26 mouse cellular contexts compared by ENCODE assay signal in genomic region chr2:130211581-130211980, GRCm38 (mm10). TPM values are rescaled to one million over a fixed set of nuclear protein-coding genes. Genes with fewer than 3 reads are reported as not detected.
DNase-seq lines count a peak whose midpoint lies in the region; ATAC-seq and TF ChIP-seq lines count a peak whose summit lies in the region.
"Had no signal": no experiment of that assay in that cellular context is flagged by ENCODE, and none has a peak within 500 bp of the region (broad histone marks: within the 10 kb centered on the region; RNA-seq: fewer than 3 reads in every experiment).

No protein-coding gene starts in this region.

- H3K9me3 ChIP-seq in forebrain, embryonic 14.5 days (replicated peaks; ENCODE audit: control insufficient read depth, low read length), result no peaks in the 10 kb centered on the region
- H3K9me3 ChIP-seq: embryonic facial prominence, embryonic 15.5 days; forebrain, embryonic 10.5 days; forebrain, embryonic 15.5 days; hindbrain, embryonic 12.5 days had no signal

- H3K27me3 ChIP-seq in forebrain, embryonic 14.5 days (replicated peaks; ENCODE audit: control insufficient read depth, insufficient read depth, low read length), result no peaks in the 10 kb centered on the region
- H3K27me3 ChIP-seq: embryonic facial prominence, embryonic 15.5 days; forebrain, embryonic 15.5 days; hindbrain, embryonic 12.5 days had no signal

- no peaks in the 10 kb centered on the region for H3K4me1 ChIP-seq in forebrain, embryonic 14.5 days (ENCODE audit: control insufficient read depth, insufficient read depth, low read length)
- H3K4me1 ChIP-seq: embryonic facial prominence, embryonic 15.5 days; forebrain, embryonic 15.5 days; hindbrain, embryonic 12.5 days had no signal

- no peak overlapping the region for H3K4me3 ChIP-seq in layer of hippocampus, adult 2 months
- no peak overlapping the region for H3K4me3 ChIP-seq in forebrain, embryonic 14.5 days (ENCODE audit: low read depth, low read length)
- H3K4me3 ChIP-seq: embryonic facial prominence, embryonic 15.5 days; erythroblast, embryonic 14.5 days; forebrain, embryonic 10.5 days; forebrain, embryonic 15.5 days; hindbrain, embryonic 12.5 days had no signal

- H3K27ac ChIP-seq in layer of hippocampus, adult 2 months, result no peak overlapping the region
- no peak overlapping the region for H3K27ac ChIP-seq in forebrain, embryonic 14.5 days (ENCODE audit: low read depth, low read length)
- H3K27ac ChIP-seq: embryonic facial prominence, embryonic 15.5 days; forebrain, embryonic 10.5 days; forebrain, embryonic 15.5 days; hindbrain, embryonic 12.5 days had no signal

- no peak overlapping the region for H3K4me2 ChIP-seq in forebrain, embryonic 14.5 days (ENCODE audit: low read length)
- H3K4me2 ChIP-seq: embryonic facial prominence, embryonic 15.5 days; forebrain, embryonic 15.5 days; hindbrain, embryonic 12.5 days had no signal

- H3K9ac ChIP-seq in forebrain, embryonic 14.5 days (ENCODE audit: low read length), result no peak overlapping the region
- H3K9ac ChIP-seq: embryonic facial prominence, embryonic 15.5 days; forebrain, embryonic 15.5 days; hindbrain, embryonic 12.5 days had no signal

- no peak for TF ChIP-seq CTCF in layer of hippocampus, adult 2 months (conservative IDR thresholded peaks at IDR 0.05)

- DNase-seq in layer of hippocampus, adult 18-20 months (ENCODE audit: low spot score in 2 of 2), result peak; percentile 22 to 56
- DNase-seq in layer of hippocampus, postnatal 25 days (ENCODE audit: extremely low spot score in 1 of 2, low spot score in 1 of 2), result no peak
- DNase-seq in layer of hippocampus, adult 2 months (ENCODE audit: low spot score in 2 of 2), result peak; percentile 33 to 47
- DNase-seq in layer of hippocampus, adult 9-10 months (ENCODE audit: low spot score), result peak; percentile 9
- no peak for DNase-seq in forebrain, embryonic 14.5 days (ENCODE audit: low spot score)
- DNase-seq in c-Kit-positive CD71-positive TER-119-positive erythroid progenitor cells, embryonic 14.5 days (ENCODE audit: low spot score), result no peak
- DNase-seq: adrenal gland, adult 2 months; adrenal gland, postnatal 25 days; cerebellum, adult 11 months; cerebellum, adult 8-10 months; cerebellum, postnatal 14 days; embryo, embryonic 11 days; gastrocnemius, postnatal 25 days; heart, postnatal 10 days; heart, postnatal 4 days had no signal

- no peaks in the 10 kb centered on the region for H3K36me3 ChIP-seq in forebrain, embryonic 14.5 days (ENCODE audit: control insufficient read depth, insufficient read depth, low read length)
- H3K36me3 ChIP-seq: embryonic facial prominence, embryonic 15.5 days; forebrain, embryonic 10.5 days; forebrain, embryonic 15.5 days; hindbrain, embryonic 12.5 days had no signal

- ATAC-seq in forebrain, embryonic 14.5 days, result no peak
- ATAC-seq: forebrain, embryonic 15.5 days; hindbrain, embryonic 16.5 days had no signal

- 70% methylated on average over 2 of the region's 2 CpGs for WGBS in forebrain, embryonic 14.5 days

RNA-seq across cellular contexts. Expression of gene Tmc2, which starts 16.6 kb away (rescaled TPM):
- total RNA-seq in layer of hippocampus, adult 18-20 months (2021), result under 1 TPM in 1 of 2 experiments, not detected in 1; 0.12 TPM
- under 1 TPM in 1 of 2 experiments, not detected in 1; 0.12 TPM for total RNA-seq in layer of hippocampus, postnatal 25 days (2021)
- total RNA-seq in layer of hippocampus, adult 2 months (2021), result under 1 TPM in 1 of 2 experiments, not detected in 1; 0.13 TPM
- polyA plus RNA-seq in forebrain, embryonic 14.5 days (2014; fragmentation: Nextera tagmentation; extraction: Ambion mirVana), result not detected in 2 replicates
- total RNA-seq: adrenal gland, adult 2 months; adrenal gland, postnatal 25 days; common myeloid progenitor, adult 5-6 weeks; gastrocnemius, adult 18-20 months; gastrocnemius, postnatal 25 days; granulocyte monocyte progenitor cell, adult 5-6 weeks; heart, postnatal 10 days; heart, postnatal 4 days had no signal
- polyA plus RNA-seq: adrenal gland, adult 2 months; embryonic facial prominence, embryonic 11.5 days; embryonic facial prominence, embryonic 15.5 days; erythroblast, embryonic 14.5 days; forebrain, embryonic 10.5 days; forebrain, embryonic 15.5 days; heart, embryonic 14.5 days; hindbrain, embryonic 12.5 days; hindbrain, embryonic 16.5 days had no signal

RNA-seq across cellular contexts. Expression of gene Snrpb, which starts 32.4 kb away (rescaled TPM):
- total RNA-seq in layer of hippocampus, adult 18-20 months (2021), result 100 to 1,000 TPM; 113 to 115 TPM
- 100 to 1,000 TPM; 101 to 123 TPM for total RNA-seq in layer of hippocampus, postnatal 25 days (2021)
- total RNA-seq in layer of hippocampus, adult 2 months (2021), result 100 to 1,000 TPM; 111 to 112 TPM
- 532 and 571 TPM in 2 replicates for polyA plus RNA-seq in forebrain, embryonic 14.5 days (2014; fragmentation: Nextera tagmentation; extraction: Ambion mirVana)

Comparison
In these comparisons a context has a peak if more than half of its experiments do, and no peak if none do; other contexts are left out.
1. DNase-seq: peak in layer of hippocampus, adult 18-20 months (2 of 2), layer of hippocampus, adult 2 months (2 of 2) and layer of hippocampus, adult 9-10 months (single experiment); none in layer of hippocampus, postnatal 25 days (0 of 2), forebrain, embryonic 14.5 days (single experiment) and c-Kit-positive CD71-positive TER-119-positive erythroid progenitor cells, embryonic 14.5 days (single experiment).